Mouse (Mus musculus) forebrain, embryonic 10.5 days (tissue): ENCODE measurements at regions not wholly inside any gene's neighbourhood (a gene's known extent, or its start where the extent isn't known, plus 50 kb on each side); places are given as distances from the start of the nearest gene placed in this dataset.
"Not testable (repeated sequence)": the region's sequence is repeated elsewhere in the genome, so short reads cannot be mapped to it uniquely, and the experiment has no call there.

Experiments used
- DNase-seq: peaks from one replicate; pipeline ENCODE4 v3.0.0-alpha.2; 2017; ENCODE audit warnings: low spot score; ENCODE audit errors: extremely low spot score
- H3K27ac ChIP-seq: fragments of 300-500 bp; sonication (generic); 2 replicates; pipeline ENCODE4 v1.5.1; 2016; ENCODE audit warnings: mild to moderate bottlenecking
- H3K27me3 ChIP-seq: fragments of 300-500 bp; sonication (generic); 2 replicates; pipeline ENCODE4 v1.6.1; 2016; ENCODE audit warnings: mild to moderate bottlenecking; ENCODE audit not compliant: poor library complexity, severe bottlenecking
- H3K36me3 ChIP-seq: fragments of 300-500 bp; sonication (generic); replicated peaks from 2 replicates; pipeline ENCODE4 v1.6.1; 2016; ENCODE audit warnings: mild to moderate bottlenecking, moderate library complexity
- H3K4me1 ChIP-seq: fragments of 300-500 bp; sonication (generic); 2 replicates; pipeline ENCODE4 v1.6.1; 2016
- H3K4me3 ChIP-seq: fragments of 300-500 bp; sonication (generic); 2 replicates; pipeline ENCODE4 v1.5.1; 2016; ENCODE audit warnings: mild to moderate bottlenecking, moderate library complexity
- H3K9me3 ChIP-seq: fragments of 300-500 bp; sonication (generic); 2 replicates; pipeline ENCODE4 v1.6.1; 2016; ENCODE audit warnings: mild to moderate bottlenecking, moderate library complexity
- WGBS: fragments of 180-500 bp; shearing (Covaris S2); methylation state at CpG from one replicate; pipeline ENCODE4 v1.1.7; 2016; 5-methylcytosine and 5-hydroxymethylcytosine counted together

GRCm38 (mm10) chr6:64948839-64949238, 93.5 kb upstream of the Smarcad1 start:
- not testable (repeated sequence) for DNase-seq, H3K4me1 ChIP-seq, H3K4me3 ChIP-seq, H3K36me3 ChIP-seq, H3K27me3 ChIP-seq, H3K27ac ChIP-seq, H3K9me3 ChIP-seq
- 85% methylated on average over 5 of the region's 5 CpGs for WGBS

- Histone ChIP-seq H3K27ac (no peak overlapping the region), H3K4me3 (no peak overlapping the region), H3K36me3 (no peaks in the 10 kb centered on the region), H3K4me1 (peaks cover 22% of the 10 kb centered on the region), H3K9me3 (no peaks in the 10 kb centered on the region), H3K27me3 (no peaks in the 10 kb centered on the region)
- WGBS = 75% methylated on average over 16 of the region's 16 CpGs
- DNase-seq = no peak
Observed at GRCm38 (mm10) chr6:64961608-64962486, 80.5 kb upstream of the Smarcad1 start.

DNA sequence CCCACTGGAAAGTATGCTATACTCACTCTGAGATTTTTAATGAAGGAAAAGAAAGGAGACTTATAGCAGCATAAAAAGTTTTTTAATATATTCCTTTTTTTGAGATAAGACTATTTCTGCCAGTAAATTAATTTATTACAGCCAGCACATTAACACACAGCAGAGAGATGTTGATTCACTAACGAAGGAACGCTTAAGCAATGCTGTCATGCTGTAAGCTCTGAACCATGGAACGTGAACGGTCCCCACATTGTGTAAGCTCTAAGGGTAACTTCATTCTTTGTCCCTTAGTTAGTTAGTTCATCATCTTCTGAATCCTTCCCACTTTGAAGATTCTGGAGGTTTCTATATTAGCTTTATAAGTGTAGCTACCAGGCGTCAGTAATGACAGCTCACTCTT, 79.8 kb upstream of the Smarcad1 start:
- no peaks in the 10 kb centered on the region for H3K36me3 ChIP-seq
- WGBS = 44% methylated on average over 5 of the region's 5 CpGs
- H3K27me3 ChIP-seq = no peaks in the 10 kb centered on the region
- H3K9me3 ChIP-seq = no peaks in the 10 kb centered on the region
- DNase-seq = no peak
- H3K4me1 ChIP-seq = peaks cover 22% of the 10 kb centered on the region
- no peak overlapping the region for H3K4me3 ChIP-seq
- H3K27ac ChIP-seq = no peak overlapping the region

DNA sequence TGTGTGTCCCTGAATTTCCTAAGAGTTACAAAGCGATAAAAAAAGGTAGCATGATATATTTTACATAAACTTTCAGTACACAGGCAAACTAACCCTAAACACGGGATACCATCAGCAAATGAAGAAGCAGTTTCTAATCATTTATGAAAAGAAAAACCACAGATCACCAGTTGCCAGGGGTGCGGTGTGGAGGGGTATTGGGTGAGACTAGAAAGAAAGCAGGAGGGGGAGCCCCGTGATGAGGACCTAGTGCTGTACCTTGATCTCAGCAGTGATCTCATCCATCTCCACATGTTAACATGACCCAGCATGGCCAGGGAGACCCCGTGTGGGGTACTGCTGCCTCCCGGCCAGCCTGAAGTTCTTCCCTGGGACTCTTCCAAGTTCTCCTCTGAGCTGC, 77.7 kb upstream of the Smarcad1 start:
- DNase-seq = no peak
- peaks cover 22% of the 10 kb centered on the region for H3K4me1 ChIP-seq
- 85% methylated on average over 6 of the region's 6 CpGs for WGBS
- no peaks in the 10 kb centered on the region for H3K9me3 ChIP-seq
- no peak overlapping the region for H3K4me3 ChIP-seq
- no peaks in the 10 kb centered on the region for H3K36me3 ChIP-seq
- no peak overlapping the region for H3K27ac ChIP-seq
- no peaks in the 10 kb centered on the region for H3K27me3 ChIP-seq

- no peaks in the 10 kb centered on the region for H3K36me3 ChIP-seq
- no peaks in the 10 kb centered on the region for H3K9me3 ChIP-seq
- H3K27me3 ChIP-seq = no peaks in the 10 kb centered on the region
- 90% methylated on average over 1 of the region's 1 CpGs for WGBS
- no peak overlapping the region for H3K27ac ChIP-seq
- H3K4me3 ChIP-seq = no peak overlapping the region
- peaks cover 22% of the 10 kb centered on the region for H3K4me1 ChIP-seq
- no peak for DNase-seq
Observed at GRCm38 (mm10) chr6:64965203-64965602, 77.2 kb upstream of the Smarcad1 start.

DNA sequence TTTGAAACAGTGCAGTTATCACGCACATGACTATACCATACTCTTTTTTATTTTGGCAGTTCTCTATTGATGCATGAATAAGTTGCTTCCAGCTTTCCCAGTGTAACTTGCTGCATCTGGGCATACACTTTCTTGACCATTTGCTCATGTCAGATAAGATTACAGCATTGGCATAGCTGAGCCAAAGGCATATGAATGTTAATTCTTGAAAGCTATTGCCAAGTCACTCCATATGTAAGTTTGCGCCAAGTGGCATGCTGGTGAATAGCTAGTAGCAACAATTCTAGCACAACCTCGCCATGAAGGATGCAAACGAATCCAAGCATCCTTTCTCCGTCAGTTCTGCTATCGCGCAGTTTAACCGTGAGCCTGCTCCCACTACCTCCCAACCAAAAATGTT, 72.2 kb upstream of the Smarcad1 start:
- Histone ChIP-seq H3K4me1 (no peaks in the 10 kb centered on the region), H3K27me3 (no peaks in the 10 kb centered on the region), H3K36me3 (no peaks in the 10 kb centered on the region), H3K4me3 (no peak overlapping the region), H3K27ac (no peak overlapping the region), H3K9me3 (no peaks in the 10 kb centered on the region)
- DNase-seq = no peak
- WGBS = 87% methylated on average over 8 of the region's 8 CpGs

DNA sequence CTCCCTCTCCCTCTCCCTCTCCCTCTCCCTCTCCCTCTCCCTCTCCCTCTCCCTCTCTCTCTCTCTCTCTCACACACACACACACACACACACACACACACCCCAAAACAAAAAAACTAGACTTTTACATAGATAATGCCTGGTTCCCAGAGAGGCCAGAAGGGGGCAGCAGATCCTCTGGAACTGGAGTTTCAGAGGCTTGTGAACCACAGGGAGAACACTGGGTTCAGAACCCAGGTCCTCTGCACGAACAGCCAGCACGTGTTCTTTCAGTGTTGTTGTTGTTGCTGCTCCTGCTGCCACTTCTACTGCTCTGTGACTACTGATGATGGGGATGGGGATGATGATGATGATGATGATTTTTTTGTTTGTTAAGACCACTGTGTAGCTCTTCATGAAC, 68.4 kb upstream of the Smarcad1 start:
- Histone ChIP-seq H3K36me3 (no peaks in the 10 kb centered on the region), H3K27ac (no peak overlapping the region), H3K27me3 (no peaks in the 10 kb centered on the region), H3K4me3 (no peak overlapping the region), H3K4me1 (no peaks in the 10 kb centered on the region), H3K9me3 (no peaks in the 10 kb centered on the region)
- WGBS = 38% methylated on average over 2 of the region's 2 CpGs
- DNase-seq = peak; percentile 18

GRCm38 (mm10) chr6:64974453-64974852, 67.9 kb upstream of the Smarcad1 start:
- H3K9me3 ChIP-seq, H3K4me1 ChIP-seq, H3K36me3 ChIP-seq, H3K4me3 ChIP-seq, DNase-seq, H3K27me3 ChIP-seq, H3K27ac ChIP-seq: not testable (repeated sequence)
- WGBS = 95% methylated on average over 1 of the region's 1 CpGs

DNA sequence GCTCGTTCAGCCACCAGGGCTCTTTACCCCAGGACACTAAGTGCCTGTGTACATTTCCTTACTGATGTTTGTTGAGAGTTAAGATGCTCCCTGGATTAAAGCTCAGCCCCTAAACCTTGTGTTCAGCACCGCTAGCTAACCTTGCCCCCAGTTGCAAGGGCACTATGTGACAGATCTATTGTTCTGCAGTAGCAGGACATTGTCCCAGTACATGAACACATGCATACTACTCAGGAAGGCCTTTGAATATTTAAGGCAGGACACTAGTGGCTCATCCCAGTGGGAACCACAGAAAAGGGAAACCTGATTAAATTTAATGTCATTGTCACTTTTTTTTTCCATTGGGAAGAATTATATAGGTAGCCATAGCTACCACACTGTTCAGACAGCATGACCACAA, 60.3 kb upstream of the Smarcad1 start:
- no peaks in the 10 kb centered on the region for H3K4me1 ChIP-seq

More for the DNA sequence above, 60.3 kb upstream of the Smarcad1 start:
- no peaks in the 10 kb centered on the region for H3K36me3 ChIP-seq
- no peaks in the 10 kb centered on the region for H3K27me3 ChIP-seq
- no peak overlapping the region for H3K4me3 ChIP-seq
- no peak for DNase-seq
- WGBS = 48% methylated on average over 2 of the region's 2 CpGs
- H3K9me3 ChIP-seq = no peaks in the 10 kb centered on the region
- no peak overlapping the region for H3K27ac ChIP-seq
